Mouse (Mus musculus): ENCODE measurements around the gene S100pbp. TPM values are rescaled to one million over a fixed set of nuclear protein-coding genes. Genes with fewer than 3 reads are reported as not detected.
"Not testable (repeated sequence)": the region's sequence is repeated elsewhere in the genome, so short reads cannot be mapped to it uniquely, and the experiment has no call there.

The S100pbp gene
- polyA plus RNA-seq, 1 experiment from 2014 or later, result 11.8 TPM

DNA sequence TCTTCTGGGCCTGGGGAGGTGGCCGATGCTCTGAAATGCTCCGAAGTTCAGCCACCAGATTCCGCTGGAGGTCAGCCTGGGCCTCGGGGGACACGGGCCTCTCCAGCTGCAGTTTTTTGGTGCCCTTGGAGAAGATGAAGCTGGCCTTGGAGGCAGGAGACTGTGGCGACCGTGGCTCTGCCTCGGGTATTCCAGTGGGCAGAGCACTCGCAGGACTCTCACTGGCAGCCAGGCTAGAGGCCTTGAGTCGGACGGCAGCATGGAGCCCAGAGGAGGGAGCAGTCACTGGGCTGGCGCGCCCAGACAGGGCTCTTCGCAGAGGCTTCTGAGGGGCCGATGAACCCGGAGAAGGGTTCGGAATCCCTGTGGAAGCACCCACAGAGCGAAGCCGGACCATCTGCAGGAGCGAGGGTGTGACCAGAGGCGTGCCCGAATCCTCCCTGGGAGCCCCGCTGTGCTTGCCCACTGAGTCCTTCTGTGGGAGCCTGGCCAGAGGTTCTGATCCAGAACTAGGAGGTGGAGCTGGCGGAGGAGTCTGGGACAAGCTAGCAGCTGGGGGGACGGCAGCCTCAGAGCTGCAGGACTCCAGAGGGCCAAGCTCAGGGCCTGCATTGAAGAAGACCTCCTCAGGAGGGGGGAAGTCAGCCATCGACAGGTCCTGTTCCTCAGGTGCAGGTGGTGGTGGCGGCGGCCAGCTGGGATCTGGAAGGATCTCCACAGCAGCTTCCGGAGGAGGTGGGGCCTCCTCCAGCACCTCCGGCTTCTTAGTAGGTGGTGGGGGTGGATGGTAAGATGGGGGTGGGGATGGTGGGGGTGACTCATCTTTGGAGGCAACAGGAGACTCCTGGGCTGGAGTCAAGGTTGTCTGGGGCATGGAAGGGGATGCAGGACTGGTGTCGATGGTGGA lies 32.7 kb upstream of the S100pbp start:
- Histone ChIP-seq H3K36me3 (ENCODE audit: control insufficient read depth, insufficient read depth) (peaks cover 20% of the 10 kb centered on the region), H3K9ac (ENCODE audit: low read length) (no peak overlapping the region), H3K4me3 (ENCODE audit: low read length) (no peak overlapping the region), H3K27ac (ENCODE audit: low read length) (no peak overlapping the region), H3K27me3 (ENCODE audit: control insufficient read depth, insufficient read depth, low read length) (peaks cover 45% of the 10 kb centered on the region), H3K4me2 (ENCODE audit: low read depth, low read length) (no peak overlapping the region), H3K4me1 (ENCODE audit: control insufficient read depth, insufficient read depth, low read length) (peaks cover 16% of the 10 kb centered on the region), H3K9me3 (replicated peaks; ENCODE audit: control insufficient read depth, low read length) (no peaks in the 10 kb centered on the region)
- ATAC-seq (replicated peaks; ENCODE audit: extremely low read depth, insufficient read depth, low FRiP score), result no peak
- 50% methylated on average over 31 of the region's 31 CpGs for WGBS

DNA sequence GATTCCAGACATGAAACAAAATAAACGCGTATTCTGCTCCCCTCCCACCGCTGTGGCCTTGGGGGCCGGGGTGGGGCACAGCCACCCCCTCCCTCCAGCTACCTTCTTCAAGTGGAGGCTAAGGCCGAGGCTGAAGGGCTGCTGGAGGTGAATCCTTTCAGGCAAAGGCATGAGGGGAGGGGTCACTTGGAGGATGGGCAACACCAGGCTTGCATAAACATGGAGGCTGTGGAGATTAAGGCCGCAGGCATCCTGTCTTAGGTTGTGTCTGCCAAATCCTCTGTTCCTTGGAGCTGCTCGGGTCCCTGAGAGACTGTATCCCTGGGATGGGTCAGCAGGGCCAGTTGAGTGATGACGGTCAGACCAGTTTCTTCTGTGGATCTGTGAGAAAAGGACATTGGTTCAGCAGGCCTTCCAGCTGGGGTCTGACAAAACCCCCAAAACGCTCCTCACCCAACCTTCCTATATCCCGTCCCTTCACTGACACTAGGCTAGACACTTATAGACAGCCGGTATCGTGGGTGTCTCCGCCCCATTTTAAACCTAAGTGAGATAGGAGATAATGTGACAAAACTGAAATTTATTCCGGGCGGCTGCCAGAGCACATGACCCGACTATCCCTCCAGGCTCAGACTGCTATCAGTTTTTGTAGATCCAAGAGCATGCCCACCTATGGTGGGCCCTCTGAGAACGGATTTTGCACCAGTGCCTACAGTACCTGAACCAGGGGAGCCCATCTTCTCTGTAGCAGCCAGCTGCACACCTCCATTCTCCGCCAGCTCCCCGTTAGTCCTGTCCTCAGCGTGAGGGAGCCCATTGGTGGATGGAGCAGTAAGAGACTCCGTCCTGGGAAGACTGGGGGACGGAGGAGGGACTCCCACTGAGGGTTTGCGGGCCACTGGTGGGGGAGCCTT lies 31.8 kb upstream of the S100pbp start:
- 63% methylated on average over 23 of the region's 23 CpGs for WGBS
- H3K4me2 ChIP-seq (ENCODE audit: low read depth, low read length), result no peak overlapping the region
- H3K27ac ChIP-seq (ENCODE audit: low read length), result no peak overlapping the region
- H3K27me3 ChIP-seq (ENCODE audit: control insufficient read depth, insufficient read depth, low read length), result peaks cover 38% of the 10 kb centered on the region
- H3K36me3 ChIP-seq (ENCODE audit: control insufficient read depth, insufficient read depth), result peaks cover 27% of the 10 kb centered on the region
- ATAC-seq (replicated peaks; ENCODE audit: extremely low read depth, insufficient read depth, low FRiP score), result no peak
- H3K9ac ChIP-seq (ENCODE audit: low read length), result no peak overlapping the region
- H3K4me3 ChIP-seq (ENCODE audit: low read length), result no peak overlapping the region
- H3K4me1 ChIP-seq (ENCODE audit: control insufficient read depth, insufficient read depth, low read length), result peaks cover 7% of the 10 kb centered on the region
- H3K9me3 ChIP-seq (replicated peaks; ENCODE audit: control insufficient read depth, low read length), result no peaks in the 10 kb centered on the region

GRCm38 (mm10) chr4:129220376-129221089 lies 31.0 kb upstream of the S100pbp start:
- Histone ChIP-seq H3K27ac (ENCODE audit: low read length) (no peak overlapping the region), H3K4me3 (ENCODE audit: low read length) (no peak overlapping the region), H3K4me2 (ENCODE audit: low read depth, low read length) (no peak overlapping the region), H3K36me3 (ENCODE audit: control insufficient read depth, insufficient read depth) (peaks cover 33% of the 10 kb centered on the region), H3K4me1 (ENCODE audit: control insufficient read depth, insufficient read depth, low read length) (peaks cover 5% of the 10 kb centered on the region), H3K9ac (ENCODE audit: low read length) (no peak overlapping the region), H3K9me3 (replicated peaks; ENCODE audit: control insufficient read depth, low read length) (no peaks in the 10 kb centered on the region), H3K27me3 (ENCODE audit: control insufficient read depth, insufficient read depth, low read length) (peaks cover 33% of the 10 kb centered on the region)
- ATAC-seq (replicated peaks; ENCODE audit: extremely low read depth, insufficient read depth, low FRiP score), result no peak
- WGBS, result 66% methylated on average over 7 of the region's 7 CpGs

DNA sequence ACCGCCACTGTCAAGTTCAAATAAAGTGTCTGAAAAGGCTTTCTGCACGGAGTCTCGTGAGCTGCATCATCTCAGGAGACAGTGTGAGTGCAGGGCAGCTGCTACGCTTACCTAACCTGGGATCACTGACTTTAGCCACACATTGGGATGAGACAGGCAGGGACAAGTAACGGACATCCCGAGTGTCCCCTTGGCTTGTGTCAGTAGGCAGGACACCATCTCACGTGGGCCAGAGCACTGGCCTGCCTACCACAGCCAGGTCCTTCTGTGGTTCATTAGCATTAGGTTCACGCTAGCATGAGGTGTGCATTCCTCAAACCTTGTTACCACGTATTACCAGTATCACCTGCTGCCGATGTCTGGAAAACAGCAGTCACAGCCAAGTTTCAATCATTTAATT lies 29.7 kb upstream of the S100pbp start:
- ATAC-seq (replicated peaks; ENCODE audit: extremely low read depth, insufficient read depth, low FRiP score), result no peak
- Histone ChIP-seq H3K9ac (ENCODE audit: low read length) (no peak overlapping the region), H3K4me3 (ENCODE audit: low read length) (no peak overlapping the region), H3K27me3 (ENCODE audit: control insufficient read depth, insufficient read depth, low read length) (peaks cover 20% of the 10 kb centered on the region), H3K4me1 (ENCODE audit: control insufficient read depth, insufficient read depth, low read length) (peaks cover 5% of the 10 kb centered on the region), H3K27ac (ENCODE audit: low read length) (no peak overlapping the region), H3K9me3 (replicated peaks; ENCODE audit: control insufficient read depth, low read length) (no peaks in the 10 kb centered on the region), H3K4me2 (ENCODE audit: low read depth, low read length) (no peak overlapping the region), H3K36me3 (ENCODE audit: control insufficient read depth, insufficient read depth) (peaks cover 44% of the 10 kb centered on the region)
- WGBS, result 88% methylated on average over 10 of the region's 10 CpGs

- no peak for ATAC-seq (replicated peaks; ENCODE audit: extremely low read depth, insufficient read depth, low FRiP score)
- H3K9ac ChIP-seq (ENCODE audit: low read length), result no peak overlapping the region
- WGBS, result 83% methylated on average over 7 of the region's 7 CpGs
- H3K4me3 ChIP-seq (ENCODE audit: low read length), result no peak overlapping the region
- no peaks in the 10 kb centered on the region for H3K9me3 ChIP-seq (replicated peaks; ENCODE audit: control insufficient read depth, low read length)
- H3K27ac ChIP-seq (ENCODE audit: low read length), result no peak overlapping the region
- H3K4me2 ChIP-seq (ENCODE audit: low read depth, low read length), result no peak overlapping the region
- peaks cover 5% of the 10 kb centered on the region for H3K4me1 ChIP-seq (ENCODE audit: control insufficient read depth, insufficient read depth, low read length)
- peaks cover 48% of the 10 kb centered on the region for H3K36me3 ChIP-seq (ENCODE audit: control insufficient read depth, insufficient read depth)
- peaks cover 16% of the 10 kb centered on the region for H3K27me3 ChIP-seq (ENCODE audit: control insufficient read depth, insufficient read depth, low read length)
These were observed 29.1 kb upstream of the S100pbp start for GRCm38 (mm10) chr4:129218569-129219175.

- ATAC-seq (replicated peaks; ENCODE audit: extremely low read depth, insufficient read depth, low FRiP score); H3K4me1 ChIP-seq (ENCODE audit: control insufficient read depth, insufficient read depth, low read length); H3K9me3 ChIP-seq (replicated peaks; ENCODE audit: control insufficient read depth, low read length); H3K9ac ChIP-seq (ENCODE audit: low read length); H3K27ac ChIP-seq (ENCODE audit: low read length); H3K4me2 ChIP-seq (ENCODE audit: low read depth, low read length); H3K27me3 ChIP-seq (ENCODE audit: control insufficient read depth, insufficient read depth, low read length); H3K4me3 ChIP-seq (ENCODE audit: low read length): not testable (repeated sequence)
- peaks cover 50% of the 10 kb centered on the region for H3K36me3 ChIP-seq (ENCODE audit: control insufficient read depth, insufficient read depth)
- 72% methylated on average over 3 of the region's 3 CpGs for WGBS
These were observed 23.0 kb upstream of the S100pbp start for GRCm38 (mm10) chr4:129212486-129212885.

GRCm38 (mm10) chr4:129211461-129211860 lies 21.9 kb upstream of the S100pbp start:
- H3K9ac ChIP-seq (ENCODE audit: low read length), result no peak overlapping the region
- no peak overlapping the region for H3K27ac ChIP-seq (ENCODE audit: low read length)
- no peak overlapping the region for H3K4me2 ChIP-seq (ENCODE audit: low read depth, low read length)
- no peaks in the 10 kb centered on the region for H3K27me3 ChIP-seq (ENCODE audit: control insufficient read depth, insufficient read depth, low read length)
- no peaks in the 10 kb centered on the region for H3K4me1 ChIP-seq (ENCODE audit: control insufficient read depth, insufficient read depth, low read length)
- ATAC-seq (replicated peaks; ENCODE audit: extremely low read depth, insufficient read depth, low FRiP score), result no peak
- H3K4me3 ChIP-seq (ENCODE audit: low read length), result no peak overlapping the region
- H3K36me3 ChIP-seq (ENCODE audit: control insufficient read depth, insufficient read depth), result peaks cover 50% of the 10 kb centered on the region
- 68% methylated on average over 4 of the region's 4 CpGs for WGBS
- H3K9me3 ChIP-seq (replicated peaks; ENCODE audit: control insufficient read depth, low read length), result no peaks in the 10 kb centered on the region

DNA sequence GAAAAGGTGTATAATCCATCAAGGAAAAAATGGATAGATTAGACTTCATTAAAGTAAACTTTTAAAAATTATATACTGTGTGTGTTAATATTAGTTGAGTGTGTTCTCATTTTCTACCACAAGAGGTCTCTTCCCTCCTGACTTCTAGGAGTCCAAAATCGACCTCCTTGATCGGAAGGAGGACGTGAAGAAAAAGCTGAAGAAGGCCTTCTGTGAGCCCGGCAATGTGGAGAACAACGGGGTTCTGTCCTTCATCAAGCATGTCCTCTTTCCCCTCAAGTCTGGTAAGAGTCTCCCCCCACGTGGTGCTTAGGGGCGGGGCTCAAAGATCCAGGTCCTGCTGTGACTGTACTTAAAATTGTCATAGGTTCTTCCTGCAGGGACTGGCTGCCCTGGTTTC lies 20.0 kb upstream of the S100pbp start:
- 58% methylated on average over 7 of the region's 7 CpGs for WGBS
- no peak for ATAC-seq (replicated peaks; ENCODE audit: extremely low read depth, insufficient read depth, low FRiP score)

More for the DNA sequence above, 20.0 kb upstream of the S100pbp start:
- no peak overlapping the region for H3K4me3 ChIP-seq (ENCODE audit: low read length)
- H3K27me3 ChIP-seq (ENCODE audit: control insufficient read depth, insufficient read depth, low read length), result no peaks in the 10 kb centered on the region
- H3K27ac ChIP-seq (ENCODE audit: low read length), result no peak overlapping the region
- H3K9ac ChIP-seq (ENCODE audit: low read length), result no peak overlapping the region
- peaks cover 49% of the 10 kb centered on the region for H3K36me3 ChIP-seq (ENCODE audit: control insufficient read depth, insufficient read depth)
- H3K4me1 ChIP-seq (ENCODE audit: control insufficient read depth, insufficient read depth, low read length), result no peaks in the 10 kb centered on the region
- no peaks in the 10 kb centered on the region for H3K9me3 ChIP-seq (replicated peaks; ENCODE audit: control insufficient read depth, low read length)
- no peak overlapping the region for H3K4me2 ChIP-seq (ENCODE audit: low read depth, low read length)
